Mouse (Mus musculus) heart, adult 10 weeks (tissue): ENCODE measurements around the gene Zfp641. TPM values are rescaled to one million over a fixed set of nuclear protein-coding genes. Genes with fewer than 3 reads are reported as not detected.

Experiments used
- polyA plus RNA-seq: library from polyadenylated mRNA; stranded (reverse); fragments of 350-450 nt; fragmentation: Illumina TruSeq; extraction: RNeasy Lipid Tissue Mini Kit (QIAGEN cat#74804); gene quantifications from one replicate; pipeline ENCODE4 v1.2.3, GENCODE M21; 2014; ENCODE audit warnings: low read depth, low replicate concordance

Gene Zfp641
- polyA plus RNA-seq, result 5.4 TPM

DNA sequence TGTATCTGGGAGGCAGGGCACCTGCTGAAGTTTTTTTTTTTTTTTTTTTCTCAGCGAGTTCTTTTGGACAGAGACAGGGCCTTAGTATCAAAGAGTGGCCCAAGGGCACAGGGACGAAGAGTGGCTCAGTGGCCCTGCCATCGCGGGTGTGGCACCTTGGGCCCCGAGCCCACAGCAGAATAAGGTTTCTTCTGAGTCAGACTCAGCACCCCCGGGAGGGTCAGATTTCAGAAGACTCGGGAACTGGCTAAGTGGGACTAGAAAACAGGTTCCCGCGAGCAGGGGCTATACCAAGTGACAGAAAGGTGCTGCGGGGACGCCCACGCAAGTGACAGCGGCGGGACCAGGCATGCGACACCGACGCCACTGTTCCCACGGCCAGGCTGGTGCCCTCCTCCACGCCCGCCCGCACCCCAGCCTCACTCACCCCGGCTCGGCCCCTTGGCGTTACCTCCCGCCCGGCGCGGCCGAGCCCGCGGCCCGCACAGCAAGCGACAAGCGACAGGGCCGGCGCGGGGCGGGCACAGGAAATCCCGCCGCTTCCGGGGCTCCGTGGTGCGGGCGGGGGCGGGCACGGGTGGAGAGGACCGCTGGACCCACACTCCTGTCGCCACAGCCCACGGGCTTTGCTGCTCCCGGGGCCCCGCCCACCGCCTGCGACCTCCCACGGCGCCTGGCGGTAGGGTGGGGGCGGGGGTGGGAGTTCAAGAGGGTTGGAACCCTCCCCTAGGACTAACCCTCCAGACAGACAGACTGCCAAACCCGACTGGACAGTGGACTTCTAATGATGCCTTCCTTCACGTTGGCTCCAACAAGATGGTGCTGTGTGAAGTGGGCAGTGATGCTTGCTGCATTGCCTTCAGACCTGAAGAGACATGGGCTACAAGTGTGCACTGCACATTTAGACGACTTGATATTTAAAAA is at the start of gene Zfp641:
Gene Zfp641 (minus strand): TSS at position 534 of the 924 bp plus-strand sequence.

DNA sequence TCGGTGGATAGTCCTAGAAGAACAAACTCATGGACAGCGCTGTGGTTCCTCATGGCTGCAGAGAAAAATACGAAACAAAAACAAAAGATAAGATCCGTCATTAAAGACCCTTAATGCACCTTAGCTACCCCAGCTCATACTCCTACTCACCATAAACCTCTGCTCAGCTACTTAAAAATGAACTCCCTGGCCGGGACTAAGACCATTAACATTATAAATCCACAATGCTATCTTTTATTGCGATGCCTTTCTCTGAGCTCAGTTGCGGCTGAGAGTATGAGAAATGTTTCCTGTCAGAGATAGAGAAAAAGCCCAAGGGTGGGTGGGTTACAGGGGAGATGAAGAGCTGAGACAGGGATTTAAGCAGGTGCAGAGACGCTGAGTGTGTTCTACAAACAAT is 44.9 kb upstream of the Zfp641 start, which contains the start of gene Olfr284:
Gene Olfr284 (minus strand): TSS at position 101 of the 400 bp plus-strand sequence.

DNA sequence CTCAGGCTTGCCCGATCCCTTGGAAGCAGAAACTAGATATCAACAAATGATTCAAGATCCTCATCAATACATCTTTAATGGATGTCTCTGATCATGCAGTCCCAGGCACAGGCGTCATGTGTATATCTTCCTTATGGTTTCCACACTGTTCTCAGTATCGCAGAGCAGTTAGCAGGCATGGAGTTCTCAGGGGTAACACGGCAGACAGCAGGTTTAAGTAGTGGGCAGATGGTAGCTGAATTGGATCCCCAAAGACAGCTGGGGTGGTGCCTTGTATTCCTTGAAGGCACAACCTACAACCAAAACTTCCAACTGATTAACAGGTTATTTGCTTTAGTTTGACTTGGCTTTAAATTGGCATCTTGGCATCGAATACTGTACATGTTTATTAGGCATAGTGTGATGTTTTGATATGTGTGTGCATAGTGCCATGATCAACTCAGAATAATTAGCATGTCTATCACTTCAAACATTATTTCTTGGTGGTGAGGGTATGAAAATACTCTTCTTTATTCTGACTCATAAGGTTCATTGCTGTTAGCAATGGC is 21.3 kb upstream of the Zfp641 start, which contains the start of gene Olfr285:
Gene Olfr285 (minus strand): TSS at position 177 of the 548 bp plus-strand sequence.

DNA sequence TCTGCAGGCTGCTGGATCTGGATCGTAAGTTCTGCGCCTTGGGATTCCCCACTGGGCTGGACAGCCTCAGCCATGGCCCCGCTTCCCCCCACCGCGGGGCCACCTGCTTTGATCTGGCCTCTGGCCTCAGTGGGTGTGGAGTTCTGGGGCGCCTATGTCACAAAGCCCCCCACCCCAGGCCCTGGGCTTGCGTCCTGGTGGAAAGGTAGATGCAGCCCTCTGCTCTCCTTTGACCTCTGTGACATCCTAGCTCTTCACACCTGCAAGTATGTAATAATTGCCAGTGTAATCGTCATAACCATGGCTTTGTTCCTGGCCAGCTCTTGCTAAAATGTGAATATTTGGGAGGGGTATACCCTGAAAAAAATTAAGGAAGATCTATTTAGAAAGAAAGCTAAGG is 38.8 kb downstream of the Zfp641 start, which contains the start of gene H1fnt:
Gene H1fnt (minus strand): TSS at position 101 of the 400 bp plus-strand sequence.

Other genes starting within 250 kb of the Zfp641 start
- gene Pfkm, start 203.6 kb downstream of the Zfp641 start, polyA plus RNA-seq, result 729 TPM
- 10.9 TPM for gene Senp1, start 202.4 kb downstream of the Zfp641 start, polyA plus RNA-seq
- 96.2 TPM for gene Asb8, start 130.5 kb downstream of the Zfp641 start, polyA plus RNA-seq
- 0.42 TPM for gene Ccdc184, start 129.0 kb downstream of the Zfp641 start, polyA plus RNA-seq
- not detected for gene Olfr288, start 100.6 kb downstream of the Zfp641 start, polyA plus RNA-seq
- gene Gm44579, start 75.2 kb downstream of the Zfp641 start, polyA plus RNA-seq, result not detected
- gene Olfr287, start 75.1 kb downstream of the Zfp641 start, polyA plus RNA-seq, result not detected
- not detected for gene Olfr286, start 61.7 kb downstream of the Zfp641 start, polyA plus RNA-seq
- gene H1fnt, start 38.9 kb downstream of the Zfp641 start, polyA plus RNA-seq, result not detected
- gene Olfr285, start 21.2 kb upstream of the Zfp641 start, polyA plus RNA-seq, result not detected
- gene Olfr284, start 44.8 kb upstream of the Zfp641 start, polyA plus RNA-seq, result not detected
- not detected for gene Olfr283, start 84.8 kb upstream of the Zfp641 start, polyA plus RNA-seq
- not detected for gene Olfr282, start 135.1 kb upstream of the Zfp641 start, polyA plus RNA-seq
- gene Olfr281, start 156.4 kb upstream of the Zfp641 start, polyA plus RNA-seq, result not detected
- not detected for gene OR5BS1P, start 173.7 kb upstream of the Zfp641 start, polyA plus RNA-seq
- gene Lalba, start 186.6 kb upstream of the Zfp641 start, polyA plus RNA-seq, result not detected
- gene Olfr279, start 196.2 kb upstream of the Zfp641 start, polyA plus RNA-seq, result not detected
- gene Kansl2, start 238.1 kb upstream of the Zfp641 start, polyA plus RNA-seq, result 63.5 TPM